Mouse (Mus musculus) heart, postnatal 0 days (tissue): ENCODE measurements around the gene Fermt2.

Experiments used
- CTCF ChIP-seq: IDR thresholded peaks from 2 replicates; pipeline ENCODE4 v1.5.1; 2016; ENCODE audit warnings: antibody characterized with exemption, control low read depth, low read depth
- EP300 ChIP-seq: IDR thresholded peaks from 2 replicates; pipeline ENCODE4 v1.6.1; 2016; ENCODE audit warnings: antibody characterized with exemption, low read depth

GRCm38 (mm10) chr14:45430066-45430842, 99.7 kb downstream of the Fermt2 start:
- TF ChIP-seq CTCF (no peak), EP300 (no peak)
